Comparison of ENCODE assay signal across 11 mouse cellular contexts in the genomic region with DNA sequence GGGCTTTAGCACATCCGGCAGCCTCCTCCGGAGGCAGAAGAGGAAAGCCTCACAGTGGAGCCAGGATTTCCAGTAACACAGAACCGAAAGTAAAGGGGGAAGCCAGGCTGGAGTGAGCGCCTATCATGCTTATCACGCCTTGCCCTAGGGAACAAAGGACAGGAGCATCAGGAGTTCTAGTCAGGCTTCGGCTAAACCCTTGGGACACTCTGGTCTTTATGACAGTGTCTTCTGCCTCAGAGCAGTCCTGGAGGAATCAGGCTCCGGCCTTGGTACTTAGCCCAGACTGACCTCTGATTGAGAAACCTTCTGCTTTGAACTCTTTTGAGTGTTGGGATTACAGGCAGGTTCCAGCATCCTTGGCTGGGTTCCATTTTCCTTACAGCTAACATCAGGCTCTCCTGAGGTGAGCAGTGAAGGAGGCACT. TPM values are rescaled to one million over a fixed set of nuclear protein-coding genes. Genes with fewer than 3 reads are reported as not detected.
A peak's percentile ranks its signal among the peaks of the same experiment; 100 is the strongest.
DNase-seq lines count a peak whose midpoint lies in the region; ATAC-seq and TF ChIP-seq lines count a peak whose summit lies in the region.
"Had no signal": no experiment of that assay in that cellular context is flagged by ENCODE, and none has a peak within 500 bp of the region (broad histone marks: within the 10 kb centered on the region; RNA-seq: fewer than 3 reads in every experiment).

No protein-coding gene starts in this region.

- no peaks in the 10 kb centered on the region for H3K27me3 ChIP-seq in heart, adult 2 months (ENCODE audit: control insufficient read depth, insufficient read depth, low read length)
- H3K27me3 ChIP-seq in E14TG2a.4 (ENCODE audit: insufficient read depth, low read length) = no peaks in the 10 kb centered on the region
- H3K27me3 ChIP-seq in liver, embryonic 14.5 days (ENCODE audit: control insufficient read depth, insufficient read depth, low read length) = no peaks in the 10 kb centered on the region

- intact Hi-C loops in heart, adult 2 months (cut with DNase I) = no loop called here

- no peak; the same call in 1 of the 2 replicates for TF ChIP-seq EP300 in heart, adult 2 months (IDR thresholded peaks at IDR 0.05; ENCODE audit: insufficient read depth, low read depth, low read length)
- no peak for TF ChIP-seq EP300 in liver, embryonic 14.5 days (IDR thresholded peaks at IDR 0.05; ENCODE audit: low read depth)

- H3K27ac ChIP-seq in heart, adult 2 months = peak overlapping the region; percentile 72
- H3K27ac ChIP-seq in liver, embryonic 14.5 days = peak overlapping the region; percentile 100

- H3K9ac ChIP-seq in heart, adult 2 months (ENCODE audit: low read depth, low read length) = no peak overlapping the region
- H3K9ac ChIP-seq in liver, embryonic 14.5 days (replicated peaks) = peak overlapping the region; percentile 33

- peaks cover 20% of the 10 kb centered on the region for H3K4me1 ChIP-seq in heart, adult 2 months (ENCODE audit: control insufficient read depth, insufficient read depth, low read length)
- H3K4me1 ChIP-seq in E14TG2a.4 (replicated peaks; ENCODE audit: low read depth, low read length) = peaks cover 93% of the 10 kb centered on the region
- peaks cover 89 to 92% of the 10 kb centered on the region in 2 experiments for H3K4me1 ChIP-seq in liver, embryonic 14.5 days (replicated peaks; ENCODE audit: control insufficient read depth in 2 of 2, insufficient read depth in 2 of 2, low read length in 1 of 2)

- WGBS in heart, adult 2 months = 20% methylated on average over 7 of the region's 7 CpGs
- WGBS in liver, embryonic 14.5 days (ENCODE audit: insufficient replicate concordance) = 59% methylated on average over 7 of the region's 7 CpGs

- no peak for TF ChIP-seq CTCF in heart, adult 2 months (IDR thresholded peaks at IDR 0.05)
- TF ChIP-seq CTCF in E14TG2a.4 (conservative IDR thresholded peaks at IDR 0.05; ENCODE audit: low read length) = no peak
- TF ChIP-seq CTCF in liver, embryonic 14.5 days (IDR thresholded peaks at IDR 0.05; ENCODE audit: low read depth) = no peak

- TF ChIP-seq POLR2A in heart, adult 2 months (IDR thresholded peaks at IDR 0.05; ENCODE audit: insufficient read depth, low read depth, low read length) = no peak

- H3K4me3 ChIP-seq in heart, adult 2 months = no peak overlapping the region
- H3K4me3 ChIP-seq in E14TG2a.4 (replicated peaks; ENCODE audit: low read length) = peak overlapping the region; percentile 17
- H3K4me3 ChIP-seq in liver, embryonic 14.5 days (ENCODE audit: insufficient read depth in 1 of 2, low read depth in 2 of 2, low read length in 2 of 2) = no peak overlapping the region

- no peaks in the 10 kb centered on the region for H3K79me2 ChIP-seq in heart, adult 2 months (replicated peaks; ENCODE audit: control insufficient read depth, insufficient read depth, low read length)

- H3K36me3 ChIP-seq in heart, adult 2 months (ENCODE audit: control insufficient read depth, insufficient read depth, low read length) = no peaks in the 10 kb centered on the region
- H3K36me3 ChIP-seq in E14TG2a.4 (ENCODE audit: insufficient read depth, low read length) = no peaks in the 10 kb centered on the region
- H3K36me3 ChIP-seq in liver, embryonic 14.5 days (replicated peaks; ENCODE audit: control insufficient read depth, insufficient read depth, low read depth) = no peaks in the 10 kb centered on the region

- H3K4me2 ChIP-seq in liver, embryonic 14.5 days (ENCODE audit: low read depth) = peak overlapping the region; percentile 74

- H3K9me3 ChIP-seq in E14TG2a.4 (ENCODE audit: low read length) = no peaks in the 10 kb centered on the region
- H3K9me3 ChIP-seq in liver, embryonic 14.5 days (ENCODE audit: control insufficient read depth, low read length) = no peaks in the 10 kb centered on the region

- peak in 1 of 2 experiments; percentile 56 for DNase-seq in heart, adult 2 months
- no peak for DNase-seq in heart, postnatal 4 days
- no peak for DNase-seq in liver, embryonic 14.5 days (ENCODE audit: low read depth in 3 of 3, low spot score in 3 of 3)
- no peak for DNase-seq in left cerebral cortex, adult 9 months (ENCODE audit: low spot score in 2 of 2)
- DNase-seq in thymus, postnatal 36 days = no peak
- DNase-seq in ovary, adult 18-20 months (ENCODE audit: low spot score) = no peak
- DNase-seq: left cerebral cortex, postnatal 4 days; right cerebral cortex, postnatal 25 days had no signal

- peak; percentile 52 for ATAC-seq in granulocyte monocyte progenitor cell, adult 5-6 weeks (replicated peaks; ENCODE audit: poor library complexity, severe bottlenecking)
- ATAC-seq in liver, embryonic 14.5 days (ENCODE audit: insufficient read depth) = no peak
- ATAC-seq: CD4-positive, CD25-positive, alpha-beta regulatory T cell, adult 4 months had no signal

RNA-seq across cellular contexts. Expression of gene Pim1, which starts 48.4 kb away (rescaled TPM):
- 10 to 100 TPM; 17.2 to 20.5 TPM for total RNA-seq in heart, adult 2 months (2021)
- polyA plus RNA-seq in heart, adult 2 months (2012; rRNA removed) = 24.6 and 27.9 TPM in 2 replicates
- 10 to 100 TPM; 74.0 to 77.0 TPM for total RNA-seq in heart, postnatal 4 days (2021)
- total RNA-seq in granulocyte monocyte progenitor cell, adult 5-6 weeks (2014; fragmentation: Nextera tagmentation) = 33.0 and 59.6 TPM in 2 replicates
- 89.9 and 94.0 TPM in 2 replicates for total RNA-seq in granulocyte monocyte progenitor cell, adult 5-6 weeks (2017)
- polyA plus RNA-seq in liver, embryonic 14.5 days (2012; rRNA removed) = 61.4 and 64.5 TPM in 2 replicates
- 60.4 and 69.9 TPM in 2 replicates for polyA plus RNA-seq in liver, embryonic 14.5 days (2014; fragmentation: Nextera tagmentation; extraction: Ambion mirVana)
